Mouse (Mus musculus): ENCODE results near the gene Kcnrg. TPM values are rescaled to one million over a fixed set of nuclear protein-coding genes. Genes with fewer than 3 reads are reported as not detected.

Gene Kcnrg
- polyA plus RNA-seq (2012; ENCODE audit: low replicate concordance), result not detected in 2 replicates

DNA sequence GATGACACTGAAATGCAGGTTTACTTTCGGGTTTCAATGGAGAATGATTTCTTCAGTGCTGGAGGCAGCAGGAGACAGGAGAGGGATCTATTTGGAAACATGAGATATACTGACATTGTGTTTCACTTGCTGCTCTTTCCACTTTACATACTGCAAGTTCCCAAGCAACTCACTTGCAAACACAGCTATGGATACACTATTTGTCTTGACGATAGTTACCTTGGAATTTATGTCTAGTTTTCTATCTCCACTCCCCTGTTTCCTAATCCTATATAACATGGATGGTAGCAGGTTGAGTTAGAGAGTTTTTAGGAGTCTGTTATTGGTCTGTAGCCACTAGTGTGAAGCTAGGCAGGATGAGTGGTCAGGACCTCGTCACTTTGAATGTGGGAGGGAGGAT is at the start of gene Kcnrg:
Gene Kcnrg, plus strand, starts transcription at position 301 of the 400 bp plus-strand sequence.

GRCm38 (mm10) chr14:61597968-61598367 is 9.3 kb upstream of the Kcnrg start, which contains the start of gene Trim13:
TSS of gene Trim13 (plus strand) at chr14:61598247.

Other genes starting within 250 kb of the Kcnrg start
- gene Ebpl, start 247.0 kb upstream of the Kcnrg start, polyA plus RNA-seq (2012; ENCODE audit: low replicate concordance), result 0.90 and 1.5 TPM in 2 replicates
- 3.6 and 5.2 TPM in 2 replicates for gene Kpna3, start 167.6 kb upstream of the Kcnrg start, polyA plus RNA-seq (2012; ENCODE audit: low replicate concordance)
- 2.3 and 3.0 TPM in 2 replicates for gene Spryd7, start 50.6 kb upstream of the Kcnrg start, polyA plus RNA-seq (2012; ENCODE audit: low replicate concordance)
- gene Trim13, start 9.2 kb upstream of the Kcnrg start, polyA plus RNA-seq (2012; ENCODE audit: low replicate concordance), result 0.10 TPM in 1 of 2 replicates, not detected in the other

Data from hematopoietic multipotent progenitor cell, adult 10-12 weeks (in vitro differentiated cells).